Comparison of ENCODE assay signal across 23 mouse cellular contexts in genomic region chr10:100009681-100010080, GRCm38 (mm10). TPM values are rescaled to one million over a fixed set of nuclear protein-coding genes. Genes with fewer than 3 reads are reported as not detected.
DNase-seq lines count a peak whose midpoint lies in the region; ATAC-seq and TF ChIP-seq lines count a peak whose summit lies in the region.
"Had no signal": no experiment of that assay in that cellular context is flagged by ENCODE, and none has a peak within 500 bp of the region (broad histone marks: within the 10 kb centered on the region; RNA-seq: fewer than 3 reads in every experiment).

No protein-coding gene starts in this region.

- H3K27ac ChIP-seq in forebrain, embryonic 11.5 days (ENCODE audit: low read depth, low read length) = no peak overlapping the region
- H3K27ac ChIP-seq in forebrain, embryonic 10.5 days = no peak overlapping the region
- H3K27ac ChIP-seq in kidney, embryonic 16.5 days (ENCODE audit: low read length) = no peak overlapping the region
- H3K27ac ChIP-seq in kidney, adult 2 months (ENCODE audit: insufficient read depth, low read depth, low read length) = no peak overlapping the region
- H3K27ac ChIP-seq in forebrain, postnatal 0 days (ENCODE audit: low read depth, low read length) = no peak overlapping the region
- no peak overlapping the region for H3K27ac ChIP-seq in gastrocnemius, adult 2 months
- H3K27ac ChIP-seq: heart, embryonic 10.5 days; left cerebral cortex, adult 2 months; liver, embryonic 12.5 days had no signal

- H3K9me3 ChIP-seq in forebrain, embryonic 11.5 days (ENCODE audit: control insufficient read depth, low read length) = no peaks in the 10 kb centered on the region
- no peaks in the 10 kb centered on the region for H3K9me3 ChIP-seq in forebrain, embryonic 10.5 days
- no peaks in the 10 kb centered on the region for H3K9me3 ChIP-seq in kidney, embryonic 16.5 days (ENCODE audit: low read length)
- H3K9me3 ChIP-seq in forebrain, postnatal 0 days (ENCODE audit: low read length) = no peaks in the 10 kb centered on the region
- H3K9me3 ChIP-seq: heart, embryonic 10.5 days; liver, embryonic 12.5 days had no signal

- H3K9ac ChIP-seq in forebrain, embryonic 11.5 days (ENCODE audit: low read length) = no peak overlapping the region
- no peak overlapping the region for H3K9ac ChIP-seq in kidney, embryonic 16.5 days (replicated peaks; ENCODE audit: low read length)
- no peak overlapping the region for H3K9ac ChIP-seq in forebrain, postnatal 0 days
- H3K9ac ChIP-seq: liver, embryonic 12.5 days had no signal

- TF ChIP-seq POLR2A in kidney, adult 2 months (IDR thresholded peaks at IDR 0.05; ENCODE audit: low read depth, low read length) = no peak
- no peak for TF ChIP-seq POLR2A in brain, embryonic 14.5 days (IDR thresholded peaks at IDR 0.05; ENCODE audit: borderline replicate concordance, extremely low read depth, insufficient read depth, insufficient read length, poor library complexity, severe bottlenecking)

- ATAC-seq in forebrain, embryonic 11.5 days (replicated peaks; ENCODE audit: low FRiP score) = peak; percentile 37; the same call in 1 of the 2 replicates
- no peak for ATAC-seq in kidney, embryonic 16.5 days (ENCODE audit: low FRiP score, low TSS enrichment)
- no peak for ATAC-seq in forebrain, postnatal 0 days
- ATAC-seq: CD4-positive, CD25-positive, alpha-beta regulatory T cell, adult 4 months; hindbrain, embryonic 16.5 days; liver, embryonic 12.5 days had no signal

- no peak for DNase-seq in forebrain, embryonic 11.5 days (ENCODE audit: low spot score)
- no peak for DNase-seq in forebrain, embryonic 10.5 days (ENCODE audit: extremely low spot score, low spot score)
- no peak for DNase-seq in kidney, adult 2 months
- peak; percentile 62 for DNase-seq in brain, embryonic 14.5 days (ENCODE audit: low read depth)
- no peak for DNase-seq in forebrain, postnatal 0 days
- no peak for DNase-seq in gastrocnemius, adult 2 months
- no peak for DNase-seq in urinary bladder, postnatal 25 days (ENCODE audit: low spot score)
- DNase-seq: adrenal gland, postnatal 25 days; cerebellum, adult 9-10 months; heart, postnatal 4 days; kidney, adult 18-20 months; lung, adult 18-20 months; lung, postnatal 10 days; right cerebral cortex, postnatal 25 days; thymus, postnatal 14 days had no signal

- H3K27me3 ChIP-seq in forebrain, embryonic 11.5 days (ENCODE audit: control insufficient read depth, insufficient read depth, low read length) = peaks cover 6% of the 10 kb centered on the region; the same call in 1 of the 2 replicates
- peaks cover 39% of the 10 kb centered on the region for H3K27me3 ChIP-seq in forebrain, embryonic 10.5 days (ENCODE audit: poor library complexity, severe bottlenecking)
- peaks cover 2% of the 10 kb centered on the region; the same call in 1 of the 2 replicates for H3K27me3 ChIP-seq in kidney, embryonic 16.5 days (ENCODE audit: insufficient read depth, low read length)
- H3K27me3 ChIP-seq in kidney, adult 2 months (replicated peaks; ENCODE audit: control insufficient read depth, insufficient read depth, low read length) = no peaks in the 10 kb centered on the region
- H3K27me3 ChIP-seq in forebrain, postnatal 0 days (ENCODE audit: insufficient read depth, low read length) = no peaks in the 10 kb centered on the region
- H3K27me3 ChIP-seq: liver, embryonic 12.5 days had no signal

- 28% methylated on average over 6 of the region's 6 CpGs for WGBS in forebrain, embryonic 11.5 days
- WGBS in forebrain, embryonic 10.5 days = 41% methylated on average over 6 of the region's 6 CpGs
- 46% methylated on average over 6 of the region's 6 CpGs for WGBS in kidney, embryonic 16.5 days
- 41% methylated on average over 6 of the region's 6 CpGs for WGBS in kidney, adult 2 months
- 19% methylated on average over 6 of the region's 6 CpGs for WGBS in forebrain, postnatal 0 days

- intact Hi-C loops in gastrocnemius, adult 2 months (cut with DNase I) = no loop called here

- no peak overlapping the region for H3K4me3 ChIP-seq in forebrain, embryonic 11.5 days (ENCODE audit: low read depth, low read length)
- H3K4me3 ChIP-seq in forebrain, embryonic 10.5 days = no peak overlapping the region
- H3K4me3 ChIP-seq in kidney, embryonic 16.5 days (ENCODE audit: low read length) = no peak overlapping the region
- H3K4me3 ChIP-seq in kidney, adult 2 months (ENCODE audit: insufficient read depth, low read depth, low read length) = no peak overlapping the region
- no peak overlapping the region for H3K4me3 ChIP-seq in forebrain, postnatal 0 days (ENCODE audit: low read depth, low read length)
- H3K4me3 ChIP-seq in gastrocnemius, adult 2 months = no peak overlapping the region
- H3K4me3 ChIP-seq: heart, embryonic 10.5 days; liver, embryonic 12.5 days had no signal

- no peak overlapping the region for H3K4me2 ChIP-seq in forebrain, embryonic 11.5 days (ENCODE audit: low read depth, low read length, severe bottlenecking)
- peak overlapping the region; percentile 30 for H3K4me2 ChIP-seq in kidney, embryonic 16.5 days (replicated peaks; ENCODE audit: low read depth, low read length)
- peak overlapping the region; percentile 24; the same call in 1 of the 2 replicates for H3K4me2 ChIP-seq in forebrain, postnatal 0 days (ENCODE audit: low read depth)
- H3K4me2 ChIP-seq: liver, embryonic 12.5 days; midbrain, embryonic 11.5 days had no signal

- TF ChIP-seq CTCF in kidney, adult 2 months (conservative IDR thresholded peaks at IDR 0.05; ENCODE audit: insufficient read depth, insufficient read length, low read depth, low read length) = no peak
- TF ChIP-seq CTCF in brain, embryonic 14.5 days (IDR thresholded peaks at IDR 0.05; ENCODE audit: borderline replicate concordance, extremely low read depth, insufficient read depth, insufficient read length) = no peak
- TF ChIP-seq CTCF in forebrain, postnatal 0 days (IDR thresholded peaks at IDR 0.05; ENCODE audit: low read depth) = no peak
- TF ChIP-seq CTCF in gastrocnemius, adult 2 months (IDR thresholded peaks at IDR 0.05) = no peak

- no peaks in the 10 kb centered on the region for H3K36me3 ChIP-seq in forebrain, embryonic 11.5 days (ENCODE audit: control insufficient read depth, insufficient read depth, low read length)
- no peaks in the 10 kb centered on the region for H3K36me3 ChIP-seq in forebrain, embryonic 10.5 days (replicated peaks)
- no peaks in the 10 kb centered on the region for H3K36me3 ChIP-seq in kidney, embryonic 16.5 days (ENCODE audit: insufficient read depth, low read length)
- no peaks in the 10 kb centered on the region for H3K36me3 ChIP-seq in kidney, adult 2 months (ENCODE audit: control insufficient read depth, insufficient read depth, low read length)
- no peaks in the 10 kb centered on the region for H3K36me3 ChIP-seq in forebrain, postnatal 0 days (ENCODE audit: insufficient read depth)
- H3K36me3 ChIP-seq: heart, embryonic 10.5 days; liver, embryonic 12.5 days had no signal

- 0 out of 2 replicates have a peak, but pooled peaks cover 4% of the 10 kb centered on the region for H3K4me1 ChIP-seq in forebrain, embryonic 11.5 days (replicated peaks; ENCODE audit: control insufficient read depth, insufficient read depth, low read length)
- peaks cover 14% of the 10 kb centered on the region for H3K4me1 ChIP-seq in forebrain, embryonic 10.5 days
- peaks cover 13% of the 10 kb centered on the region for H3K4me1 ChIP-seq in kidney, embryonic 16.5 days (ENCODE audit: insufficient read depth, low read length)
- no peaks in the 10 kb centered on the region for H3K4me1 ChIP-seq in kidney, adult 2 months (ENCODE audit: control insufficient read depth, insufficient read depth, low read length)
- peaks cover 4% of the 10 kb centered on the region; the same call in 1 of the 2 replicates for H3K4me1 ChIP-seq in forebrain, postnatal 0 days (ENCODE audit: insufficient read depth)
- H3K4me1 ChIP-seq: heart, embryonic 10.5 days; liver, embryonic 12.5 days had no signal

RNA-seq across cellular contexts. Expression of gene Kitl, which starts 5.7 kb away (rescaled TPM):
- 18.4 and 19.2 TPM in 2 replicates for polyA plus RNA-seq in forebrain, embryonic 11.5 days (2014; fragmentation: Nextera tagmentation; extraction: Ambion mirVana)
- 15.6 and 16.0 TPM in 2 replicates for polyA plus RNA-seq in forebrain, embryonic 10.5 days (2016; fragmentation: Nextera tagmentation; extraction: Ambion mirVana)
- 19.3 and 22.8 TPM in 2 replicates for polyA plus RNA-seq in kidney, embryonic 16.5 days (2015; fragmentation: Nextera tagmentation; extraction: Ambion mirVana)
- polyA plus RNA-seq in kidney, adult 2 months (2012; rRNA removed) = 10.3 and 15.1 TPM in 2 replicates
- polyA plus RNA-seq in brain, embryonic 14.5 days (2012; rRNA removed) = 21.3 and 26.7 TPM in 2 replicates
- total RNA-seq in forebrain, postnatal 0 days (2014; rRNA removed) = 76.6 and 110 TPM in 2 replicates
- 45.0 and 81.6 TPM in 2 replicates for polyA plus RNA-seq in forebrain, postnatal 0 days (2015; fragmentation: Nextera tagmentation; extraction: Ambion mirVana)
- total RNA-seq in gastrocnemius, adult 2 months (2021) = 10 to 100 TPM; 18.5 to 30.7 TPM
- total RNA-seq: neutrophil, adult 5-6 weeks had no signal
